Mouse (Mus musculus) left cerebral cortex, adult 18-20 months (tissue): ENCODE measurements at regions not wholly inside any gene's neighbourhood (a gene's known extent, or its start where the extent isn't known, plus 50 kb on each side); places are given as distances from the start of the nearest gene placed in this dataset.
"Not testable (repeated sequence)": the region's sequence is repeated elsewhere in the genome, so short reads cannot be mapped to it uniquely, and the experiment has no call there.

Experiments
- DNase-seq, 2 experiments: peaks; one replicate each; pipeline ENCODE4 v3.0.0; 2021 to 2022; ENCODE audit warnings: low spot score in 2 of 2, mixed read lengths in 1 of 2

DNA sequence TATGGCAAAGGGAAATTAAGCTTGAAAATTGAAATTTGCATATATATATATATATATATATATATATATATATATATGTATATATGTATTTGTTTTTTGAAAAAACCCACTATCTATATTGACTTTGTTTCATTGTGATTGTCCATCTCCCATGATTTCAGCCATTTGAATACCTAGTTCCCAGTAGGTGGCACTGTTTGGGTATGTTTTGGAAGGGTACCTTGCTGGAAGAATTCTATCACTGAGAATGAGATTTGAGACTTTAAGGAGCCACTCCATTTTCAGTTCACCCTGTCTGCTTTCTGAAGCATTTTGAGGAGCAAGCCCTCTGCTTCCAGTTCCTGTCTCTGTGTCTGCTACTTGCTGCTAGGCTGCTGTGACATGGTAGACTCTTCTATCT, 72.8 kb upstream of the Ugt8a start:
- DNase-seq, result peak in 1 of 2 experiments; percentile 11

DNA sequence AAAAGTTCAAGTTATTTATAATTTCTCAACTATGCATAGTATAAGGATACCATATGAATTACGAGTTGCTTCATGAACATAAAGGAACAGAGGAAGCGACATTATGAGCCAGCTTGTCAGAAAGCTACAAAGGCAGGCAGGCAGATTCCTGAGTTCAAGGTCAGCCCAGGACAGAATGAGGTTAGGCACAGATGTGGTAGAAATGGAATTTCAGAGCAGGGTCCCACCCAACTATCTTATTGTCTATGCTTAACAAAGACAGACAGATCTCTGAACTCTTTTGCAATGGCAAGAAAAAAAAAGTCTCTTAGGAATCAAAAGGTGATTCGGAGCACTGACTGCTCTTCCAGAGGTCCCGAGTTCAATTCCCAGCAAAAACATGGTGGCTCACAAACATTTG, 77.7 kb upstream of the Ugt8a start:
- no peak for DNase-seq

GRCm38 (mm10) chr3:126044327-126044726, 105.9 kb upstream of the Ugt8a start:
- no peak for DNase-seq

GRCm38 (mm10) chr3:126044861-126045260, 106.4 kb upstream of the Ugt8a start:
- no peak for DNase-seq

DNA sequence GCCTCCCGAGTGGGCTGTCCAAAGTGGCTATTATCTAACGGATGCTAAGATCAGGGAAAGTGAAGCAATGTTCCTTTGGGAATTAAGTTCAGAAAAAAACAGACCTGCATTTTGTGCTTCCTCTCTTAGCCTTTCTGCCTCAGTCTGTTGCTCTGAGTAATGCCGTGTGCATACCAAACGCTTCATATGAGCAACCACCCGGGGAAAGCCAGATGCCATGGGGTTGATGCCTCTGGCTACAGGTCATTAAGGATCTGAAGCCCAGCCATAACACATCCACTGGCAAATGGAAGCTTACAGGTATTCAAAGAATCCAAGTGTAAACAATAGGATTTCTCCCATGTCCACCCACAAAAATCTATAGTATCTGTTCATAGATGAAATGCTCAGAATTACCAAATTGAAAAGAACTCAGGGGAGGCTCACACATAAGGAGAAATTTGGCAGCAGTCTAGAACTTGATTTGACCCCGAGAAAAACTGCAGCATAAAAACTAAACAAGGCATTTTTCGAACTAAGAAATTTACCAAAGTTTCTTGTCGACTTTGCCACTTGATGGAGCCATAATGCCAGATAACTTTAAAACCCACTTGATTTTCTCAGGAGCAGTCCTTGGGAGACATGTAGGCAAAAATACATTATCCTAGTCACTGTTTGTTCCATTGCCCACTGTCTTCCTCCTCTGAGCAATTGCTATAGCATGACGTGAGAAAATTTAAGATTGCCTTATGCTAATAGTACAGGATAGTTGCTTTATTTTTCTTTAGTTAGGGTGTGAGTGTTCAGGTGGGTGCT, 107.8 kb upstream of the Ugt8a start:
- DNase-seq, result no peak

DNA sequence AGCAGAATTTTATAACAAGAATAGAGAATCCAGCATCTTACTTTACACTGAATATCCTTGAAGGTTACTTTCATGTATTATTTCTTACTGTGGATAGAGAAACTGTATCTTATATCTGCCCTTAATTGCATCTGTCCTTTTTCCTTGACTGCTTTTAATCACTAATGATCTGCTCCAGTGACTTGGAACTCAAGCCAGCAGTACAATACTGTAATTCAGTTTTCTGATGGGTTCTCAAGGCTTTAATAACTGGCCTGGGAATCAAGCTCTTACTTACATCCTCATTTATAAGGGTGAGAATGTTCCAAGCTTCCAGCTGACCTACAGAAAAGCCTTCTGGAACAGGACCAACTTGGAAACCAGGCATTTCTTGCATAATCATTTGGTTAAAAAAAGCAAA, 120.2 kb upstream of the Ugt8a start:
- DNase-seq, result no peak

GRCm38 (mm10) chr3:126105086-126105485, 166.7 kb upstream of the Ugt8a start:
- no peak for DNase-seq

GRCm38 (mm10) chr3:126109371-126109770, 171.0 kb upstream of the Ugt8a start:
- DNase-seq, result no peak

GRCm38 (mm10) chr3:126117849-126118248, 179.4 kb upstream of the Ugt8a start:
- no peak for DNase-seq

- no peak for DNase-seq
Measured at GRCm38 (mm10) chr3:126122323-126123259, 184.2 kb upstream of the Ugt8a start.

DNA sequence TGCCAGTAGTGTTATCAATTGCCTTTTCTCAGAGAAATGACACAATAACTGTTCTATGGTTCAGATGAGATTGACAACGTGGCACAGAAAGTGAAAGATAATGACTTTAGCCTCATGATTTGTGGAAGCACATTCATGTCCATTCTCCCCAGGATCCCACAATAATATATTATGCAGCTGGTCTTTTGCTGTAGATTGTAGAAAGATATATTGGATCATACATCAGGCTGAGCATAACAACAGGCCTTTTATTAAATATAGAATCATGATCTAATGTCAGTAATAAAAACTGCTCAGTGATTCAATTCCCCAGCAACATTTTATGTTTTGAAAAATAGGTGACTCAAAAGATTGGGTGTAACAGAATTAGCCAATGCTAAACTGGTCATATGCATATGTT, 196.9 kb upstream of the Arsj start:
- no peak for DNase-seq

GRCm38 (mm10) chr3:126209024-126209423, 154.5 kb upstream of the Arsj start:
- no peak for DNase-seq

GRCm38 (mm10) chr3:126210226-126210625, 153.3 kb upstream of the Arsj start:
- no peak for DNase-seq

GRCm38 (mm10) chr3:126227575-126227974, 135.9 kb upstream of the Arsj start:
- no peak for DNase-seq

DNA sequence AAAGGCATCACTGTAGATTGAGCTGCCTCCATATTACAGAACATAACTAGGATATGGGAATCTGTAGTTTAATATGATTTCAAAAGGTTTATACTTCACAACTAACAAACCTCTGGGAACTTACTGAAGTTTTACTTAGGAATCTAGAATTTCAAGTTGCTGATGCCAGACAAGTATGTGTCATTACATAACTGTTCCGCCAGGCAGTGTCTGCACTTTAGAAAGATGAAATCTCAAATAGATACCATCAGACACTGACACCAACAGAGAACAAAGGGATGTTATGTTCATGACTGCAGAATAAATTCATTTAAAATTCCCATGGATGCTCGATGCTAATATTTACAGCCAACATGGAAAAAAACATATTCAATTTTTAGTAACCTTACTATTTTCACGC, 117.7 kb upstream of the Arsj start:
- DNase-seq, result no peak

GRCm38 (mm10) chr3:126261270-126261669, 102.2 kb upstream of the Arsj start:
- DNase-seq, result no peak

DNA sequence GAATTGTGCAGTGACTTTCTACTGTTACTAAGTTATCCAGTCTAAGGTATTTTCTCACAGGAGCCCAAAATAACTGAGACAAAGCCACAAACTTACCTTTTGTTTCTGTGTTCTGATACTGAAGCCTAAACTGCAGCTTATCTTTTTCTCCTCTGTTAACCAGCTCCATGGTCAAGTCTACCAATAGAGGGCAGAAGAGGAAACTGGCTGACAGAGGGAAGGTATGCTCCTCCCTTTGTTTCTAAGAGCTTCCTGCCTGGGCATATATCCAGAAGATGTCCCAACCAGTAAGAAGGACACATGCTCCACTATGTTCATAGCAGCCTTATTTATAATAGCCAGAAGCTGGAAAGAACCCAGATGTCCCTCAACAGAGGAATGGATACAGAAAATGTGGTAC, 91.5 kb upstream of the Arsj start:
- not testable (repeated sequence) for DNase-seq

DNA sequence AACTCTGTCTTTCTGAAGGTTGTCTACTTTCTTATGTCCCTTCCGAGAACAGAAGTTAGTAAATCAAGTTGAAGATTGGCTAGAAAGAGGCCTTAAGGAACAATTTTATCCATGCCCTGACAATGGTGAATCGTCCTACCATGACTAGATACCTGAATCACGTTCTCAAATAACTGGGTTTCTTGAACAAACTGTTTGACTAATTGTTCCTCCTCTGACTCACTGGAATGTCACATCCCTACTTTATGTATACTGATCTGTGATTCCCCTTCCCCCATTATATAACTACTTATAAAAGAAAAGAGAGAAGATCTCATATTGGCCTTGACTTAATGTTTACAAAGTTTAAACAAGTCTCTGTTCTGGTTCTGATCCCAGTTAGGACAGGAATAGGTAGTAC, 89.9 kb upstream of the Arsj start:
- DNase-seq, result no peak

DNA sequence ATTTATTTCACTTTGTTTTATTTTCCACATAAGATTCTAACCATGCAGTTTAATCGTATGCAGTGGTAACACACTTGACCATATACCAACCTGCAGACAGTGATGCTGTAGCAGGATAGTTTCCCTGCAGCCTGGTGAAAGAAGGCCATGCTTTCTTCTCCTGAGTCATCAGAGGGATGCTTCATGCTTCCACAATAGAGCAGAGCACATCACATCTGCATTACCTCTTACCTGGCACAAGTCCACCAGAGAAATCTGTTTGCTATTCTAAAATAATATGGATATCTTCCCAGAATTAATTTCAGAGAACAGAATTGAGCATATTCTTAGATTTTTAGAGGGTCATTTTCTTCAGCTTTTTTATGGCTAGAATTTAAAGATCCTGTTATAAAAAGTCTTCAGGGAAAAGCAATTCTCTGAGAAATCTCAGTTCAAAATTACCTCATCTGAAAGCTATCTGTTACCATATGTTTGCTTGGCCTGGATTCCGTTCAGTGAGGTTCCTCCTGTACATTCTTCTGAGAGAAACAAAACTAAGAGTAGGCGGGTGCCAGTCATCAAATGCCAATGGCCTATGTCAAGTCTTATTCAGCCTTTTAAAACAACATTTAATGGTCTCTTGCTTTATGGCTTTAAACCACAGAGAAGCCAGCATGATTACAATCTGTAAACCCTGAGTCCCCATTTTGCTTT, 87.3 kb upstream of the Arsj start:
- DNase-seq, result peak in 1 of 2 experiments; percentile 5

- DNase-seq, result no peak
Measured at GRCm38 (mm10) chr3:126284294-126285090, 79.0 kb upstream of the Arsj start.

DNA sequence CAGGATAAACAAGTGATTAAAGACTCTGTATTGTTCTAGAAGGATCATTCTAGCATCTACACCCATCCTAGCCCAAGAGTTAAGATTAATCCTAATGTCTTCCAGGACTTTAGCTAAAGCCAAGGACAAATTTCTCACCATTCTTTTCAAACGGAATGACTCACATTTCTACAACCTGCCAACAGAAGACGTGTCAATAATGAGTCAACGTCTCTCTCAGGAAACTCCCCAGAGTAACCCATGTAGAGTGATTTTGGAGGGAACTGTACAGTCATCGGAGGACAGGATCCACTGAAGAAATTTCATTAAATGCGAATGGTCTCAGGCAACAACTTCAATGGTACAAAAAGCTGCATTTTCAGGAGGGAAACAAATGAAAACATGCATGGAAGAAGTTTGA, 71.2 kb upstream of the Arsj start:
- no peak for DNase-seq
